Mouse (Mus musculus) heart, embryonic 12.5 days (tissue): ENCODE data around the gene Daw1. TPM values are rescaled to one million over a fixed set of nuclear protein-coding genes. Genes with fewer than 3 reads are reported as not detected.

ENCODE experiments used
- ATAC-seq: fragments of 200-750 bp; cut with Nextera tagmentation; 2 replicates; pipeline ENCODE4 v1.8.0; 2017; ENCODE audit warnings: moderate TSS enrichment, moderate library complexity; ENCODE audit not compliant: insufficient number of reproducible peaks, low FRiP score
- H3K27ac ChIP-seq: fragments of 300-500 bp; sonication (generic); 2 replicates; pipeline ENCODE4 v1.5.1; 2016; ENCODE audit warnings: mild to moderate bottlenecking, moderate library complexity; ENCODE audit not compliant: poor library complexity, severe bottlenecking
- H3K27me3 ChIP-seq: fragments of 300-500 bp; sonication (generic); replicated peaks from 2 replicates; pipeline ENCODE4 v1.6.1; 2016; ENCODE audit warnings: mild to moderate bottlenecking, moderate library complexity
- H3K36me3 ChIP-seq: fragments of 300-500 bp; sonication (generic); 2 replicates; pipeline ENCODE4 v1.6.1; 2016; ENCODE audit warnings: mild to moderate bottlenecking, moderate library complexity
- H3K4me1 ChIP-seq: fragments of 300-500 bp; sonication (generic); replicated peaks from 2 replicates; pipeline ENCODE4 v1.6.1; 2016; ENCODE audit warnings: mild to moderate bottlenecking
- H3K4me2 ChIP-seq: fragments of 300-500 bp; sonication (generic); 2 replicates; pipeline ENCODE4 v1.6.1; 2016; ENCODE audit warnings: mild to moderate bottlenecking, moderate library complexity
- H3K4me3 ChIP-seq: fragments of 300-500 bp; sonication (generic); 2 replicates; pipeline ENCODE4 v1.5.1; 2016; ENCODE audit warnings: mild to moderate bottlenecking
- H3K9ac ChIP-seq: fragments of 300-500 bp; sonication (generic); 2 replicates; pipeline ENCODE4 v1.6.1; 2016; ENCODE audit warnings: mild to moderate bottlenecking, moderate library complexity
- H3K9me3 ChIP-seq: fragments of 300-500 bp; sonication (generic); replicated peaks from 2 replicates; pipeline ENCODE4 v1.6.1; 2016; ENCODE audit warnings: mild to moderate bottlenecking, moderate library complexity
- WGBS: fragments of 180-500 bp; shearing (Covaris S2); methylation state at CpG from one replicate; pipeline ENCODE4 v1.1.7; 2016; 5-methylcytosine and 5-hydroxymethylcytosine counted together
- polyA plus RNA-seq: library from polyadenylated mRNA; unstranded; fragments of >200 nt; fragmentation: Nextera tagmentation; extraction: Ambion mirVana; gene quantifications from 2 replicates; pipeline ENCODE4 v1.2.1, GENCODE M21; 2016

Daw1 gene
- polyA plus RNA-seq = not detected in 2 replicates

GRCm38 (mm10) chr1:83159603-83160002 is at the start of gene Daw1:
Gene Daw1, plus strand, starts transcription at chr1:83159752.
- Histone ChIP-seq H3K36me3 (no peaks in the 10 kb centered on the region), H3K27ac (no peak within 1 kb of the TSS), H3K9me3 (no peaks in the 10 kb centered on the region), H3K27me3 (no peaks in the 10 kb centered on the region), H3K4me3 (peak within 1 kb of the TSS; percentile 60), H3K9ac (peak within 1 kb of the TSS; percentile 68), H3K4me1 (no peaks in the 10 kb centered on the region), H3K4me2 (peak within 1 kb of the TSS; percentile 66)
- 1% methylated on average over 16 of the region's 16 CpGs for WGBS
- peak; percentile 79; the same call in 1 of the 2 replicates for ATAC-seq

- H3K9ac ChIP-seq = no peak overlapping the region
- H3K4me1 ChIP-seq = 0 out of 2 replicates have a peak, but pooled peaks cover 2% of the 10 kb centered on the region
- H3K4me3 ChIP-seq = no peak overlapping the region
- H3K9me3 ChIP-seq = no peaks in the 10 kb centered on the region
- no peak overlapping the region for H3K27ac ChIP-seq
- H3K27me3 ChIP-seq = no peaks in the 10 kb centered on the region
- H3K4me2 ChIP-seq = no peak overlapping the region
- H3K36me3 ChIP-seq = no peaks in the 10 kb centered on the region
- ATAC-seq = no peak
Measured at GRCm38 (mm10) chr1:83110992-83111391, 48.6 kb upstream of the Daw1 start.

GRCm38 (mm10) chr1:83111726-83112125 is 47.8 kb upstream of the Daw1 start:
- Histone ChIP-seq H3K9me3 (no peaks in the 10 kb centered on the region), H3K4me1 (peaks cover 7% of the 10 kb centered on the region; the same call in 1 of the 2 replicates), H3K4me3 (no peak overlapping the region), H3K27ac (no peak overlapping the region), H3K27me3 (no peaks in the 10 kb centered on the region), H3K9ac (no peak overlapping the region), H3K4me2 (no peak overlapping the region), H3K36me3 (no peaks in the 10 kb centered on the region)
- WGBS = 63% methylated on average over 5 of the region's 5 CpGs
- no peak for ATAC-seq

GRCm38 (mm10) chr1:83116447-83117137 is 43.0 kb upstream of the Daw1 start, which contains the start of gene Ccl20:
Gene Ccl20, plus strand, starts transcription at chr1:83116766.
- ATAC-seq = no peak
- Histone ChIP-seq H3K9ac (no peak within 1 kb of the TSS), H3K9me3 (no peaks in the 10 kb centered on the region), H3K4me1 (peaks cover 8% of the 10 kb centered on the region; the same call in 1 of the 2 replicates), H3K4me3 (no peak within 1 kb of the TSS), H3K27ac (no peak within 1 kb of the TSS), H3K4me2 (no peak within 1 kb of the TSS), H3K27me3 (no peaks in the 10 kb centered on the region), H3K36me3 (no peaks in the 10 kb centered on the region)
- 24% methylated on average over 8 of the region's 8 CpGs for WGBS

GRCm38 (mm10) chr1:83117217-83117616 is 42.3 kb upstream of the Daw1 start:
- H3K9ac ChIP-seq = no peak overlapping the region
- H3K9me3 ChIP-seq = no peaks in the 10 kb centered on the region
- H3K4me3 ChIP-seq = no peak overlapping the region
- no peaks in the 10 kb centered on the region for H3K27me3 ChIP-seq
- H3K4me1 ChIP-seq = peaks cover 8% of the 10 kb centered on the region; the same call in 1 of the 2 replicates
- no peak overlapping the region for H3K27ac ChIP-seq
- no peaks in the 10 kb centered on the region for H3K36me3 ChIP-seq
- H3K4me2 ChIP-seq = no peak overlapping the region
- no peak for ATAC-seq
- whole genome bisulfite sequencing = 90% methylated on average over 3 of the region's 3 CpGs

GRCm38 (mm10) chr1:83117661-83118060 is 41.9 kb upstream of the Daw1 start:
- Histone ChIP-seq H3K36me3 (no peaks in the 10 kb centered on the region), H3K4me1 (peaks cover 8% of the 10 kb centered on the region; the same call in 1 of the 2 replicates), H3K4me2 (no peak overlapping the region), H3K9me3 (no peaks in the 10 kb centered on the region), H3K27me3 (no peaks in the 10 kb centered on the region), H3K27ac (no peak overlapping the region), H3K4me3 (no peak overlapping the region), H3K9ac (no peak overlapping the region)
- no peak for ATAC-seq
- WGBS = 87% methylated on average over 7 of the region's 7 CpGs

GRCm38 (mm10) chr1:83119903-83120302 is 39.6 kb upstream of the Daw1 start:
- Histone ChIP-seq H3K27me3 (no peaks in the 10 kb centered on the region), H3K36me3 (no peaks in the 10 kb centered on the region), H3K27ac (no peak overlapping the region), H3K9me3 (no peaks in the 10 kb centered on the region), H3K4me2 (no peak overlapping the region), H3K4me1 (peaks cover 6% of the 10 kb centered on the region; the same call in 1 of the 2 replicates), H3K4me3 (no peak overlapping the region), H3K9ac (no peak overlapping the region)
- 0 out of 2 replicates have a peak, but pooled peaks have one; percentile 25 for ATAC-seq

GRCm38 (mm10) chr1:83120312-83120711 is 39.2 kb upstream of the Daw1 start:
- H3K4me3 ChIP-seq = no peak overlapping the region
- H3K4me1 ChIP-seq = peaks cover 6% of the 10 kb centered on the region; the same call in 1 of the 2 replicates
- no peak overlapping the region for H3K27ac ChIP-seq
- ATAC-seq = no peak
- no peak overlapping the region for H3K4me2 ChIP-seq
- no peak overlapping the region for H3K9ac ChIP-seq
- 77% methylated on average over 3 of the region's 3 CpGs for WGBS
- H3K9me3 ChIP-seq = no peaks in the 10 kb centered on the region
- H3K36me3 ChIP-seq = no peaks in the 10 kb centered on the region
- H3K27me3 ChIP-seq = no peaks in the 10 kb centered on the region

GRCm38 (mm10) chr1:83123201-83123600 is 36.4 kb upstream of the Daw1 start:
- no peak overlapping the region for H3K9ac ChIP-seq
- no peaks in the 10 kb centered on the region for H3K36me3 ChIP-seq
- ATAC-seq = no peak
- no peaks in the 10 kb centered on the region for H3K27me3 ChIP-seq
- H3K9me3 ChIP-seq = no peaks in the 10 kb centered on the region
- H3K4me2 ChIP-seq = no peak overlapping the region
- no peaks in the 10 kb centered on the region for H3K4me1 ChIP-seq
- H3K27ac ChIP-seq = no peak overlapping the region
- 79% methylated on average over 2 of the region's 2 CpGs for WGBS
- no peak overlapping the region for H3K4me3 ChIP-seq

GRCm38 (mm10) chr1:83135829-83136228 is 23.7 kb upstream of the Daw1 start:
- Histone ChIP-seq H3K4me3 (no peak overlapping the region), H3K27ac (no peak overlapping the region), H3K36me3 (no peaks in the 10 kb centered on the region), H3K27me3 (no peaks in the 10 kb centered on the region), H3K9me3 (no peaks in the 10 kb centered on the region), H3K4me2 (no peak overlapping the region), H3K4me1 (no peaks in the 10 kb centered on the region), H3K9ac (no peak overlapping the region)
- no peak for ATAC-seq
- 60% methylated on average over 7 of the region's 7 CpGs for WGBS

- Histone ChIP-seq H3K27me3 (no peaks in the 10 kb centered on the region), H3K9ac (no peak overlapping the region), H3K4me3 (no peak overlapping the region), H3K4me1 (no peaks in the 10 kb centered on the region), H3K9me3 (no peaks in the 10 kb centered on the region), H3K4me2 (no peak overlapping the region), H3K36me3 (no peaks in the 10 kb centered on the region), H3K27ac (no peak overlapping the region)
- 87% methylated on average over 8 of the region's 8 CpGs for WGBS
- ATAC-seq = no peak
Measured at GRCm38 (mm10) chr1:83137847-83138246, 21.7 kb upstream of the Daw1 start.

GRCm38 (mm10) chr1:83138721-83139120 is 20.8 kb upstream of the Daw1 start:
- Histone ChIP-seq H3K9ac (no peak overlapping the region), H3K9me3 (no peaks in the 10 kb centered on the region), H3K36me3 (no peaks in the 10 kb centered on the region), H3K4me3 (no peak overlapping the region), H3K4me1 (no peaks in the 10 kb centered on the region), H3K27ac (no peak overlapping the region), H3K27me3 (no peaks in the 10 kb centered on the region), H3K4me2 (no peak overlapping the region)
- WGBS = 78% methylated on average over 6 of the region's 6 CpGs
- ATAC-seq = no peak
